Mouse (Mus musculus) myocyte (in vitro differentiated cells): ENCODE data around the gene Cirbp. TPM values are rescaled to one million over a fixed set of nuclear protein-coding genes. Genes with fewer than 3 reads are reported as not detected.

Experiments
- H3K27me3 ChIP-seq: one replicate; pipeline ENCODE4 v1.6.1; 2011; ENCODE audit not compliant: control insufficient read depth, insufficient read depth, insufficient read length
- H3K36me3 ChIP-seq: one replicate; pipeline ENCODE4 v1.6.1; 2011; ENCODE audit not compliant: control insufficient read depth, insufficient read depth
- H3K4me2 ChIP-seq: one replicate; pipeline ENCODE4 v1.6.1; 2011; ENCODE audit warnings: low read depth, control low read depth
- H3K4me3 ChIP-seq: one replicate; pipeline ENCODE4 v1.5.1; 2011; ENCODE audit warnings: mild to moderate bottlenecking, control low read depth, moderate library complexity
- H3K79me2 ChIP-seq: one replicate; pipeline ENCODE4 v1.6.1; 2011; ENCODE audit not compliant: control insufficient read depth, insufficient read depth
- H3ac ChIP-seq: one replicate; pipeline ENCODE4 v1.6.1; 2011; ENCODE audit not compliant: control insufficient read depth, insufficient read length
- CEBPB ChIP-seq: IDR thresholded peaks from 2 replicates; pipeline ENCODE4 v1.6.1; 2011; ENCODE audit warnings: mild to moderate bottlenecking, moderate library complexity; ENCODE audit not compliant: poor library complexity, insufficient read depth, severe bottlenecking
- E2F4 ChIP-seq: IDR thresholded peaks from one replicate; pipeline ENCODE4 v1.6.1; 2011; ENCODE audit warnings: mild to moderate bottlenecking, control low read depth, moderate library complexity; ENCODE audit not compliant: insufficient read depth
- MAX ChIP-seq: IDR thresholded peaks from one replicate; pipeline ENCODE4 v1.6.1; 2011; ENCODE audit warnings: low read depth, mild to moderate bottlenecking, control low read depth
- MYOD1 ChIP-seq, 3 experiments: IDR thresholded peaks; one replicate each; pipeline ENCODE4 v1.6.1; 2011; ENCODE audit warnings: control low read depth in 2 of 3, low read depth in 2 of 3, mild to moderate bottlenecking in 2 of 3, moderate library complexity in 1 of 3; ENCODE audit not compliant: insufficient read length in 2 of 3, control insufficient read depth in 1 of 3
- MYOG ChIP-seq, 3 experiments: IDR thresholded peaks; one replicate each; pipeline ENCODE4 v1.6.1; 2011; ENCODE audit warnings: control low read depth in 2 of 3, low read depth in 2 of 3, mild to moderate bottlenecking in 2 of 3; ENCODE audit not compliant: insufficient read length in 2 of 3, control insufficient read depth in 1 of 3, insufficient read depth in 1 of 3
- POLR2A ChIP-seq: IDR thresholded peaks from one replicate; pipeline ENCODE4 v1.6.1; 2011; ENCODE audit warnings: low read depth, mild to moderate bottlenecking, control low read depth, moderate library complexity; ENCODE audit not compliant: insufficient read length
- POLR2AphosphoS2 ChIP-seq: IDR thresholded peaks from one replicate; pipeline ENCODE4 v1.6.1; 2011; ENCODE audit warnings: low read depth, control low read depth; ENCODE audit not compliant: insufficient read length
- REST ChIP-seq: IDR thresholded peaks from one replicate; pipeline ENCODE4 v1.6.1; 2011; ENCODE audit warnings: mild to moderate bottlenecking, control low read depth, moderate library complexity; ENCODE audit not compliant: insufficient read depth, insufficient read length
- SRF ChIP-seq: IDR thresholded peaks from one replicate; pipeline ENCODE4 v1.6.1; 2011; ENCODE audit warnings: low read depth; ENCODE audit not compliant: control insufficient read depth, insufficient read length
- TCF12 ChIP-seq: IDR thresholded peaks from one replicate; pipeline ENCODE4 v1.6.1; 2011; ENCODE audit warnings: mild to moderate bottlenecking, control low read depth; ENCODE audit not compliant: poor library complexity, insufficient read depth, severe bottlenecking
- TCF3 ChIP-seq: IDR thresholded peaks from one replicate; pipeline ENCODE4 v1.6.1; 2011; ENCODE audit warnings: low read depth, control low read depth; ENCODE audit not compliant: insufficient read length
- USF1 ChIP-seq: IDR thresholded peaks from one replicate; pipeline ENCODE4 v1.6.1; 2011; ENCODE audit warnings: low read depth, mild to moderate bottlenecking, control low read depth, moderate library complexity
- polyA plus RNA-seq: library from polyadenylated mRNA; unstranded; fragments of >200 nt; fragmentation: generic; extraction: Trizol; gene quantifications from one replicate; pipeline ENCODE4 v1.2.1, GENCODE M21; 2012; ENCODE audit warnings: missing spikeins

Gene Cirbp
- polyA plus RNA-seq, 1 experiment: 54.2 TPM

DNA sequence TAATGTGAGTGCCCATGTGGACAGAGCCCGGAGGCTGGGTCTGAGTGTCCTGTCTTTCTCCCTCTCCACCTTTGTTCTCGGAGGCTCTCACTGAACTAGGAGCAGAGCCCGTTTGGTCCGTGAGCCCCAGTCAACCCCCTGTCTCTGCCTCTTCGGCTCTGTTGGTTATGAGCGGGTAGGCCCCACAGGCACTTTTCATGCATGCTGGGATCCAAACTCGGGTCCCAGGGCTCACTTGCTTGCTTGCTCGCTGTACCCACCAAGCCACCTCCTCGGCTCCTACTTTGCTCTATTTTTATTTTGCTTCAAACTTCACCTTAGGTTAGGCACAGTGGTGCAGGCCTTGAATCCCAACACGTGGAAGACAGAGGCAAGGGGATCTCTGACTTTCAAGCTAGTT, 22.0 kb downstream of the Cirbp start:
- no peaks in the 10 kb centered on the region for H3K79me2 ChIP-seq
- TF ChIP-seq CEBPB: no peak
- peaks cover 11% of the 10 kb centered on the region for H3K27me3 ChIP-seq

DNA sequence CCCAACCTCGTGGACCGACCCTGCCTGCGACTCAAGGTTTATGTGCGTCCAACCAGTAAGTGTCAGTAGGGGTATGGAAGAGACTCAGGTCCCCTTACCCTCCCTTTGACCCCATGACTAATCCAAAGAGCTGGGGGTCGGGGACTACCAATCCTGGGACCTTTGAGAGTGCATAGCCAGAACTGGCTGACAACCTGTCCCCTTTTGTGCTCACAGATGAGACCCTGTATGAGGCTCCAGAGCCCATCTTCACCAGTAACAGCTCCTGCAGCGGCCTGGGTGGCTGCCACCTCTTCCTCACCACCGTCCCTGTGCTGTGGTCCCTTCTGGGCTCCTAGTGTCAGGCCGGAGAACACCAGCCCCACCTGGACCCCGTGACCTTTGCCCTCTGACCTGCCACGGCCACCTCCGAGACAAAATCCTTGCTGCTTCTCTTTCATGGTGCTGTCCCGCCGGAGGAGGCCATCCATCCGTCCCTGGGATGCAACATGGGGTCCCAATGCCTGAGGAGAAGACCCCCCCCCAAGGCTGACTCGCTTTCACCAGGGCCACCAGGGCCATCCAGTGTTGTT, 22.8 kb downstream of the Cirbp start:
- TF ChIP-seq REST (no peak), E2F4 (no peak), TCF3 (no peak), USF1 (no peak), MAX (no peak), MYOG (IDR thresholded peaks at IDR 0.05; ENCODE audit: control insufficient read depth in 1 of 3, insufficient read depth in 1 of 3, insufficient read length in 2 of 3, low read depth in 2 of 3) (no peak), POLR2AphosphoS2 (no peak), TCF12 (no peak), MYOD1 (IDR thresholded peaks at IDR 0.05; ENCODE audit: control insufficient read depth in 1 of 3, insufficient read length in 2 of 3, low read depth in 2 of 3) (no peak), CEBPB (no peak), SRF (no peak), POLR2A (no peak)
- H3K4me3 ChIP-seq: no peak overlapping the region
- no peak overlapping the region for H3K4me2 ChIP-seq
- H3ac ChIP-seq: no peak overlapping the region
- H3K36me3 ChIP-seq: no peaks in the 10 kb centered on the region
- no peaks in the 10 kb centered on the region for H3K79me2 ChIP-seq
- H3K27me3 ChIP-seq: peaks cover 11% of the 10 kb centered on the region

More for the DNA sequence above, 22.0 kb downstream of the Cirbp start:
- Histone ChIP-seq H3ac (no peak overlapping the region), H3K36me3 (no peaks in the 10 kb centered on the region), H3K4me3 (no peak overlapping the region), H3K4me2 (no peak overlapping the region)

DNA sequence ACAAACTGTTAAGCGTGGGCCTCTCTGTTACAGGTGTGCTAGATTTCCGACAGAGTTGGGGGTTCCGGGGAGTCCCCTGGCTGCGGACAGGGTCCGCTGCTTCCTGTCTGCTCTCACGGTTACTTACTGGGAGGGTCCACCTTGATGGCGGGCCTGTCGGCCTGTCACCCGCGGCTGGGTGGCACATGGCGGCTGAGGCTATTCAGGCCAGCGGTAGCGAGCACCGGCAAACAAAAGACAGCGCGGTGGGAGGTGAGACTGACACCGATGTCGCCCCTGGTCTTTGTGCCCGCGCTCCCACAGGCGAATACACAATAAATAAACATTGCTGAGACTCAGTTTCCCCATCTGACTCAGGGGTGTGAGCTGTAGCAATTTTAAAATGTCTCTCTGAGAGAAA, 24.2 kb downstream of the Cirbp start:
- TF ChIP-seq CEBPB (no peak), E2F4 (no peak)
- Histone ChIP-seq H3K27me3 (peaks cover 11% of the 10 kb centered on the region), H3K4me2 (no peak overlapping the region), H3ac (no peak overlapping the region), H3K36me3 (no peaks in the 10 kb centered on the region), H3K4me3 (no peak overlapping the region), H3K79me2 (no peaks in the 10 kb centered on the region)

DNA sequence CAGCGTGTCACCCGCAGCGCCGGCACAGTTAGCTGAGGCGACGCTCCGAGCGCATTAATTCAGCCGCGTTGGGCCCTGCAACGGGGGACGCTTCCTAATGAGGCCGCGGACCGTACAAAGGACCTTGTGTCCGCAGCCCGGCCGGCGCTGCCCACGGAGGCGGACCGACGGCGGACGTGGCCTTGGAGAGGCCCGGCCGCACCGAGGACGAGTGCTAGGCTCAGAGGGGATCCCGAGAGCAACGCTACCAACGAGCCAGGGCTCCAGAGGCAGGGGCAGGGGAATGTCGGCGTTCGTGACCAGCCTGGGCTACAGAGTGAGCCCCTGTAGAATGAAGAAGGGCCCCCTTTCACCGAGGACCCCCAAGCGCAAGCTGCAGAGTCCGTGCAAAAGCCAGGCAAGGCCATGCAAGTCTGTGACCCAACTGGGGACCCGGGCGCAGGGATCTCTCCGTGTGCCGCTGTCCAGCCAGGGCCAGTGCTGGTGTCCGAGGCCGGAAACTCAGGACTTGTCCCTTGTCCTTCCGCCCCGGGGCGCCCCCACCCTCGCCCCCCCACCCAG, 24.8 kb downstream of the Cirbp start:
- peaks cover 11% of the 10 kb centered on the region for H3K27me3 ChIP-seq

DNA sequence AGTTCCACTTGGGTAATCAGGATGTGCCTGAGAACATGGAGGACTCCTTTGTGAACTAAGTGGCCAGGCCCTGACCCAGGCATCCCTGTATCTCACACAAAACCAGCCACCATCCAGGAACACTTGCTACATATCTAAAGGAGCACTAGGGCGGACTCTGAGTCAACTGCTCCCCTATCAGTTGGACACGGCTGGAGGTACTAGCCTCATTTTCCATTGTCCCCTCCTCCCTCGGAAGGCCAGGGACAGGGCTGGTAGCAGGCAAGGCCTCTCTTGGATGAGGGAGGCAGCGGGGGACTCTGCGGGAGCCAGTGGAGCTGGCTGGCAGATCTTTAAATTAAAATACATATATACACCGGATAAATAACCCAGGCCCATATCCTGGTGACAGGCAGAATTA, 28.2 kb downstream of the Cirbp start:
- TF ChIP-seq E2F4: no peak
- no peak for TF ChIP-seq SRF
- no peak for TF ChIP-seq TCF3
- no peak for TF ChIP-seq POLR2AphosphoS2
- no peak for TF ChIP-seq TCF12
- TF ChIP-seq REST: no peak
- no peak for TF ChIP-seq CEBPB
- TF ChIP-seq MYOD1 (IDR thresholded peaks at IDR 0.05; ENCODE audit: control insufficient read depth in 1 of 3, insufficient read length in 2 of 3, low read depth in 2 of 3): no peak
- TF ChIP-seq USF1: no peak
- TF ChIP-seq POLR2A: no peak
- TF ChIP-seq MAX: no peak
- TF ChIP-seq MYOG (IDR thresholded peaks at IDR 0.05; ENCODE audit: control insufficient read depth in 1 of 3, insufficient read depth in 1 of 3, insufficient read length in 2 of 3, low read depth in 2 of 3): no peak
- no peak overlapping the region for H3ac ChIP-seq

More for the DNA sequence above, 24.8 kb downstream of the Cirbp start:
- no peak overlapping the region for H3K4me2 ChIP-seq
- no peaks in the 10 kb centered on the region for H3K79me2 ChIP-seq
- H3K4me3 ChIP-seq: no peak overlapping the region
- TF ChIP-seq REST: peak; percentile 64
- no peak for TF ChIP-seq MYOD1 (IDR thresholded peaks at IDR 0.05; ENCODE audit: control insufficient read depth in 1 of 3, insufficient read length in 2 of 3, low read depth in 2 of 3)
- no peaks in the 10 kb centered on the region for H3K36me3 ChIP-seq
- no peak overlapping the region for H3ac ChIP-seq

More for the DNA sequence above, 28.2 kb downstream of the Cirbp start:
- H3K36me3 ChIP-seq: no peaks in the 10 kb centered on the region
- H3K4me3 ChIP-seq: no peak overlapping the region
- H3K4me2 ChIP-seq: no peak overlapping the region
- peaks cover 11% of the 10 kb centered on the region for H3K27me3 ChIP-seq
- no peaks in the 10 kb centered on the region for H3K79me2 ChIP-seq
